Mouse (Mus musculus): ENCODE measurements around the gene Grm3.

Grm3 gene

GRCm38 (mm10) chr5:9623095-9623459 lies 101.9 kb downstream of the Grm3 start:
- no peak for DNase-seq (ENCODE audit: low read depth, low spot score)

GRCm38 (mm10) chr5:9622264-9623094 lies 102.5 kb downstream of the Grm3 start:
- DNase-seq (ENCODE audit: low read depth, low spot score) = no peak

GRCm38 (mm10) chr5:9621417-9622067 lies 103.4 kb downstream of the Grm3 start:
- no peak for DNase-seq (ENCODE audit: low read depth, low spot score)

GRCm38 (mm10) chr5:9579021-9579420 lies 145.9 kb downstream of the Grm3 start:
- no peak for DNase-seq (ENCODE audit: low read depth, low spot score)

GRCm38 (mm10) chr5:9578571-9578970 lies 146.4 kb downstream of the Grm3 start:
- no peak for DNase-seq (ENCODE audit: low read depth, low spot score)

GRCm38 (mm10) chr5:9570946-9571345 lies 154.0 kb downstream of the Grm3 start:
- no peak for DNase-seq (ENCODE audit: low read depth, low spot score)

- peak; percentile 74 for DNase-seq (ENCODE audit: low read depth, low spot score)
Observed at GRCm38 (mm10) chr5:9557706-9558105, 167.3 kb downstream of the Grm3 start.

GRCm38 (mm10) chr5:9540822-9541557 lies 184.0 kb downstream of the Grm3 start:
- peak; percentile 28 for DNase-seq (ENCODE audit: low read depth, low spot score)

- no peak for DNase-seq (ENCODE audit: low read depth, low spot score)
Observed at GRCm38 (mm10) chr5:9525507-9525906, 199.5 kb downstream of the Grm3 start.

GRCm38 (mm10) chr5:9511027-9511426 lies 213.9 kb downstream of the Grm3 start:
- no peak for DNase-seq (ENCODE audit: low read depth, low spot score)

- DNase-seq (ENCODE audit: low read depth, low spot score) = no peak
Observed at GRCm38 (mm10) chr5:9497235-9497634, 227.7 kb downstream of the Grm3 start.

GRCm38 (mm10) chr5:9495456-9495855 lies 229.5 kb downstream of the Grm3 start:
- no peak for DNase-seq (ENCODE audit: low read depth, low spot score)

GRCm38 (mm10) chr5:9477587-9477986 lies 247.4 kb downstream of the Grm3 start:
- no peak for DNase-seq (ENCODE audit: low read depth, low spot score)

GRCm38 (mm10) chr5:9453298-9453697 lies 271.7 kb downstream of the Grm3 start:
- DNase-seq (ENCODE audit: low read depth, low spot score) = no peak

- peak; percentile 21 for DNase-seq (ENCODE audit: low read depth, low spot score)
Observed at GRCm38 (mm10) chr5:9449570-9449969, 275.4 kb downstream of the Grm3 start.

GRCm38 (mm10) chr5:9448931-9449330 lies 276.0 kb downstream of the Grm3 start:
- DNase-seq (ENCODE audit: low read depth, low spot score) = no peak

- peak; percentile 8 for DNase-seq (ENCODE audit: low read depth, low spot score)
Observed at GRCm38 (mm10) chr5:9446146-9446545, 278.8 kb downstream of the Grm3 start.
